ENCODE assay signal across 8 mouse cellular contexts in the genomic region with DNA sequence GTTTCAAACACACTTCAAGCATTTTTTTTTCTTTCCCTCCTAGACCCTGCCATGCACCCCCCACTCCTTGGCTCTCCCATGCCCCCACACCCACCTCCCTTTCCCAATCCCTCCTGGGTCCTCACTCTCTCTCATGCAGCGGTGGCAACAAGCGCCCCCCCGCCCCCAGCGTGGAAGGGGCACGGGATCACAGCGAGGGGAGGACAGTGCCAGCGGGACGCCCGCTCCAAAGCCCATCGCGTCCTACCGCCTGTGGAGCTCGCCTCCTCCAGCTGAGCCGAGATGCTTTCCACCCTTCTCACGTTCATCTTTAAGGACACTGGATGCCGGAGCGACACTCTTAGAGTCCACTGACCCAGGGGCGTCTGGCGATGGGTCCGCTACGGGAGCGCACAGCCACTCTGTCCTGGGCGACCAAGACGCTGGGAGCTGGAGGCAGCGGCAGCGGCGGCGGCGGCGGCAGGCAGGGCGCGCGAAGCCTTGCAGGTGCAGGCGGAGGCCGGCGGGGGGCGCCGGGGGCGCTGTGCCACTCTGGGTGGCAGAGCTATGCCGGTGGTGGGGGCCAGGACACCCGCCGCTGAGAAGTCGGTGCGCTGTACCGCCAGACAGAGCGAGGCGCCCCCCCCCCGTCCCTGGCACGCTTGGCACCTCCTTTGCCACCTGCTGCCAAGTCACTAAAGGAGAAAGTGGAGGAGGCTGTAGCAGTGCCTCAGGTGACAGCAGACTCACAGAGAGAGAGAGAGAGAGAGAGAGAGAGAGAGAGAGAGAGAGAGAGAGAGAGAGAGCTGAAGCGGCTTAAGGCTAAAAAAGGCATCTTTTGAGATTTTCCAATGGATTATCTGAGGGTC. TPM values are rescaled to one million over a fixed set of nuclear protein-coding genes. Genes with fewer than 3 reads are reported as not detected.
A peak's percentile ranks its signal among the peaks of the same experiment; 100 is the strongest.
DNase-seq lines count a peak whose midpoint lies in the region; ATAC-seq and TF ChIP-seq lines count a peak whose summit lies in the region.

A gene (minus strand): TSS at position 514 of the 848 bp plus-strand sequence.

- 1% methylated on average over 48 of the region's 50 CpGs for WGBS in hindbrain, embryonic 14.5 days

- H3K4me2 ChIP-seq in hindbrain, embryonic 14.5 days (replicated peaks): peak within 1 kb of the TSS; percentile 98

- peak within 1 kb of the TSS; percentile 64 for H3K9ac ChIP-seq in hindbrain, embryonic 14.5 days

- H3K4me3 ChIP-seq in embryonic fibroblast, embryonic 13.5 days (ENCODE audit: insufficient read depth, low read length): peak within 1 kb of the TSS; percentile 21; the same call in 1 of the 2 replicates
- H3K4me3 ChIP-seq in hindbrain, embryonic 14.5 days (replicated peaks; ENCODE audit: low read length): peak within 1 kb of the TSS; percentile 69

- no peaks in the 10 kb centered on the region for H3K4me1 ChIP-seq in embryonic fibroblast, embryonic 13.5 days (ENCODE audit: control insufficient read depth, insufficient read depth, low read length)
- no peaks in the 10 kb centered on the region for H3K4me1 ChIP-seq in hindbrain, embryonic 14.5 days (replicated peaks; ENCODE audit: control insufficient read depth, insufficient read depth, low read length)

- no peak within 1 kb of the TSS for H3K27ac ChIP-seq in embryonic fibroblast, embryonic 13.5 days (ENCODE audit: insufficient read depth, low read length)
- no peak within 1 kb of the TSS for H3K27ac ChIP-seq in hindbrain, embryonic 14.5 days

- no peak for TF ChIP-seq CTCF in embryonic fibroblast, embryonic 13.5 days (IDR thresholded peaks at IDR 0.05; ENCODE audit: borderline replicate concordance, insufficient read depth, low read length)

- no peak for TF ChIP-seq POLR2A in embryonic fibroblast, embryonic 13.5 days (IDR thresholded peaks at IDR 0.05; ENCODE audit: low read depth, low read length)

- H3K36me3 ChIP-seq in hindbrain, embryonic 14.5 days (replicated peaks; ENCODE audit: control insufficient read depth, insufficient read depth): no peaks in the 10 kb centered on the region

- DNase-seq in ES-CJ7 (ENCODE audit: low read depth, low spot score): peak; percentile 17
- peak; percentile 32 to 71 for DNase-seq in adrenal gland, postnatal 36 days
- peak; percentile 67 for DNase-seq in hindbrain, embryonic 14.5 days (ENCODE audit: low spot score)
- DNase-seq in layer of hippocampus, postnatal 36 days: peak; percentile 83 to 84
- peak; percentile 13 to 30 for DNase-seq in lung, postnatal 4 days
- peak; percentile 67 to 78 for DNase-seq in right cerebral cortex, postnatal 36 days (ENCODE audit: low spot score in 2 of 2)
- DNase-seq in thymus, postnatal 14 days: no peak

- ATAC-seq in hindbrain, embryonic 14.5 days (ENCODE audit: low FRiP score): peak; percentile 90

- peaks cover 10% of the 10 kb centered on the region; the same call in 1 of the 2 replicates for H3K27me3 ChIP-seq in hindbrain, embryonic 14.5 days (ENCODE audit: control insufficient read depth, insufficient read depth, low read length)

- H3K9me3 ChIP-seq in hindbrain, embryonic 14.5 days (ENCODE audit: control insufficient read depth, low read length): no peaks in the 10 kb centered on the region

RNA-seq across cellular contexts. Expression of the gene that starts here (rescaled TPM):
- 1 to 10 TPM; 2.1 to 2.2 TPM for total RNA-seq in adrenal gland, postnatal 36 days (2021)
- 0.23 and 0.30 TPM in 2 replicates for polyA plus RNA-seq in embryonic fibroblast, embryonic 13.5 days (2011; ENCODE audit: insufficient read length, low read depth, missing spikeins)
- polyA plus RNA-seq in hindbrain, embryonic 14.5 days (2014; fragmentation: Nextera tagmentation; extraction: Ambion mirVana): 21.3 and 24.8 TPM in 2 replicates
- total RNA-seq in layer of hippocampus, postnatal 36 days (2021): 10 to 100 TPM; 51.7 to 52.6 TPM

Comparison
In these comparisons a context has a peak if more than half of its experiments do, and no peak if none do; other contexts are left out.
1. RNA of the gene that starts here (total RNA-seq): 51.7 to 52.6 TPM in layer of hippocampus, postnatal 36 days; 2.1 to 2.2 TPM in adrenal gland, postnatal 36 days; every median in the first group is over 10 times any median in the second.
2. RNA of the gene that starts here (polyA plus RNA-seq): 21.3 to 24.8 TPM in hindbrain, embryonic 14.5 days; 0.23 to 0.30 TPM in embryonic fibroblast, embryonic 13.5 days; every median in the first group is over 10 times any median in the second.